Mouse (Mus musculus): ENCODE data around the gene Cdh16. TPM values are rescaled to one million over a fixed set of nuclear protein-coding genes. Genes with fewer than 3 reads are reported as not detected.

Cdh16 gene
- total RNA-seq, 2 experiments from 2014 or later: 2.1 to 83.8 TPM

DNA sequence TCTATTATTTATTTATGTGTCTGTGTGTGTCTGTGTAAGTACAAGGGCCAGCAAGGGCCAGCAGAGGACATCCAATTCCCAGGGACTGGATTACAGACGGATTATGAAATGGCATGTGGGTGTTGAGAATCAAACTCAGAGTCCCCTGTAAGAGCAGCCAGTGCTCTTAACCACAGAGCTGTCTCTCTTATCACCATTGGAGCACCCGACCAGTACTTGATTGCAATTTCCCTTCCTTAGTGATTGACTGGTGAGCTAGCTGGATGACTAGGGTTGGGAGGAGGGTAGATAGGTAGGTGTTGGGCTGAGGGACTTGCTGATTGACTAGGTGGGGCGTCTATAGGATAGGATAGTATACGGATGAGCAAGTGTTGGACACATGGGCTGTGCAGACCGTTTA is 3.4 kb downstream of the Cdh16 start:
- DNase-seq (ENCODE audit: low spot score in 2 of 2): no peak

DNA sequence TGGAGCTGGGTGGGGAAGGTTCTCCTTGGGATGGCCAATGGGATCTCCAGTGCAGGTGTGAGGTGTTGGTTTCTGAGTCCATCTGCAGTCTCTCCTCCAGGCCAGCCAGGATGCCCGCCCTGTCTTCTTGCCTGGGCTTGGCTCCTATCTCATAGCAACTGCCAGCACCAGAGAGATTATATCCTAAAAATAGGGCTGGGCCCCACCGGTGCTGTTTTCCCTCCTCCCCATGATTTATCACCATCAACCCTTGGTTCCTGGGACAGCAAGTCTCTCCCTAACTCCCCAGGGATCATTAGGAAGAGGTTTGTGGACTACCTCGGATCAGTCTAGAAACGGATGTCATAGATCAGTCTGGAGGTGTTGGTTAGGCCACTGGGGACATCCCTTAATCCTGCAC is 11.1 kb downstream of the Cdh16 start:
- DNase-seq (ENCODE audit: low spot score in 2 of 2): no peak

DNA sequence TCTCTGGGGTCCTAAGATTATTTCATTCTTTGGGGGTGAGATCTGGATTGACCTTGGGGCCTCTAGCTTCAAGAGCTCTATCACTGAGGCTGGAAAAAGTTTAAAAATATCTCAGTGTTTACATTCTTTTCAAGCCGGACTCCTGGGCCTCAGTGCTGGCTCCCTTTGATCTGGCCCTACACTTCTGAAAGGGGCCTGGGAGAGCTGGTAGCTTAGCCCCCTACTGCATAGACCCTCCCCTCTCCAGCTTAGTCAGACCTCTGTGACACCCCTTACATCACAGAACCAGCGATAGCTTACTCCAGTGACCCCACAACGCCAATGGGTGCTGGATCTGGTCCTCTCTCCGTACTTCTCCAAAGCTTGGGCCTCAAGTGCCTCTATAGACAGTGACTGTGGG is 12.6 kb downstream of the Cdh16 start:
- no peak for DNase-seq (ENCODE audit: low spot score in 2 of 2)

DNA sequence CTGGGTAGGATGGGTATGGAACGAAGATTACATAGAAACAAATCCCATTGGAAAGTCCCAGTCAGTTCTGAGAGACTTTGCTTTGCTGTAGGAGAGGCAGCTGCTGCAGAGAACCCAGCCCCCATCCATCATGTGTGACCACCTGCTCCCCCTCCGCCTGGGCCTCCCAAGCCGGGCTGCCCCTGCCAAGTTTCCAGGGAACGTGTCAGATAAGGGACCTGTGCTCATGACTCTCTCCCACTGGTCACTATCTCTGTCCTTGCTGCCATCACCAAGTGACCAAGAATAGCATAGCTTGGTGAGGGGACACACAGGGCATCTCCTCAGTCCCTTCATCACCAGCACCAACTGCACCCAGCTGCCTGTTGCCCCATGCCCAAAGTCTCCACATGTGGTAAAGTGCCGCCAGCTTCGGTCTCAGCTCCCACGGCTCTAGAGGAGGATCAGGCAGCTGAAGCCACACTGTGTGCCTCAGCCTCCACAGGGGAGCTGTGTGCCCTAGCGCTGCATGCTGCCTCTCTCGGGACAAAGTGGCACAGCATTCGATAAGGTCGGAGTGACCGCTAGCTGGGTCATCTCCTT is 13.9 kb downstream of the Cdh16 start:
- no peak for DNase-seq (ENCODE audit: low spot score in 2 of 2)

- no peak for DNase-seq (ENCODE audit: low spot score in 2 of 2)
Measured at GRCm38 (mm10) chr8:104609222-104609621, 15.0 kb downstream of the Cdh16 start.

GRCm38 (mm10) chr8:104607944-104608343 is 16.3 kb downstream of the Cdh16 start:
- DNase-seq (ENCODE audit: low spot score in 2 of 2): no peak

GRCm38 (mm10) chr8:104606329-104606728 is 17.9 kb downstream of the Cdh16 start:
- DNase-seq (ENCODE audit: low spot score in 2 of 2): no peak

DNA sequence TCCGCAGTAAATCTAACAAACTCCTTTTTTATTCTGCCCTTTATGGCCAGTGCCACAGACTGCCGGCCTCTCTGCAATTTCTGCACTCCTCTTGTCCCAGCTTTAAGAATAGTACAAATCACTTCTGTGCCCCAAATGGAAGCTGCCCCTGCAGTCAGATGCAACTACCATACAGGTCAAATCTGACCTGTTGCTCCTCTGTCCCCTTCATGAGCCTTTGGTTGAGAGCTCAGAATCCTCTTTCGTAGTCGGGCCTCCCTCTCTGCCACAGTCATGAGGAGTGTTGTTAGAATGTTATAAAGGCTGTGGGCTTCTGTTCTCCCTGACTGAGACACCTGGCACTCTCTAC is 21.0 kb downstream of the Cdh16 start:
- DNase-seq (ENCODE audit: low spot score in 2 of 2): no peak

DNA sequence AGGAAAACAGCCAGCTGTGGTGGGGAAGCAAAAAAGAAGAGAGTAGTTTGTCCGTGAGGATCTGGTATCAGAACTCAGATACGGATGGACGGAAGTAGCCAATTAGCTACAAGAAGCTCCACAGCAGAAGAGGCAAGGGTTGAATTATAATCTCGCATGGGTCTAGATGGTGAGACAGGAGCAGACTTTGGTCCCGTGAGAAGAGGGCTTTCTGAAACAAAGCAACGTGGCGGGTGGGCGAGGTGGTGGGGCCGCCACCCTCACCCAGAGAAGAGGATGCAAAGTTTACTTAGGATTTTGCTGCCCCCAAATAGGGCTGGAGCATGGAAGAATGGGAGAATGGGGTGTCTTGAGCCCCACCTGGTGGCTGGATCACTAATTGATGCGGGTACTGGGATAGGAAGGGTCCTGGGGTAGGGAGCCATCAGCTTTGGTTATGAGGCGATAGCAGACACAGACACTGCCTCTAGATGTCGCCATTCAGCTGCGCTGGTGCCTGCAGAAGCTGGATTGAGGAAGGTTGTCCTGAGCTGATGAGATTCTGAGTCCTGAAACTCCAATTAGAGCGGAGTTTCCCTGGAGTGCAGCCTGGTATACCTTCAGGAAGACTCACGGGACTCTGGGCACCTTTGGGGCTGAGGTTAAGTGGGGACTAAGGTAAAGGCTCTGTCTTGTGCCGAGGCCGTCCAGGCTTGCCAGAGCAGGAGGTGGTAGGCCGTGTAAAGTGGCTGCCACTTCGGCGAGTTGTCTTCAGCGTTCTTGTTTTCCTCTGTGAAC is 21.5 kb downstream of the Cdh16 start:
- peak; percentile 28 to 62 for DNase-seq (ENCODE audit: low spot score in 2 of 2)

GRCm38 (mm10) chr8:104601941-104602371 is 22.2 kb downstream of the Cdh16 start:
- no peak for DNase-seq (ENCODE audit: low spot score in 2 of 2)

DNA sequence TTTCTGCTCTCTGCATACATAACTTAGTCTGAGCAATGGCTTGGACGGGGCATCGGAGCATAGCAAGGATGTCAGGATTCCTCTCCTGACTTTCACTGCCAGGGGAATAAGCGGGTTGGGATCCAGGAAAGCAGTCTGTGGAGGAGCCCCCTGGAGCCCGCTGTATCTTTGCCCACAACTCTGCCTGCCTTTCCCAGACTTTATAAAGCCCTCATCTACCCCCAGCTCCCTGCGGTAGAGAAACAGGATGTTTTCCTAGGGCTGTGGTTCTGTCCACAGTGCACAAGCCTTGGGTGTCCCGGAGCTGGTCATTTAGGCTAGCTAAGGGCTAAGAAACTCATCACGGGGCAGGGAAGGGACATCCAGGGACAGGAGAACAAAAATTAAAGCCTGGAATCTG is 22.8 kb downstream of the Cdh16 start:
- DNase-seq (ENCODE audit: low spot score in 2 of 2): no peak

- DNase-seq (ENCODE audit: low spot score in 2 of 2): no peak
Measured at GRCm38 (mm10) chr8:104598496-104598895, 25.7 kb downstream of the Cdh16 start.

DNA sequence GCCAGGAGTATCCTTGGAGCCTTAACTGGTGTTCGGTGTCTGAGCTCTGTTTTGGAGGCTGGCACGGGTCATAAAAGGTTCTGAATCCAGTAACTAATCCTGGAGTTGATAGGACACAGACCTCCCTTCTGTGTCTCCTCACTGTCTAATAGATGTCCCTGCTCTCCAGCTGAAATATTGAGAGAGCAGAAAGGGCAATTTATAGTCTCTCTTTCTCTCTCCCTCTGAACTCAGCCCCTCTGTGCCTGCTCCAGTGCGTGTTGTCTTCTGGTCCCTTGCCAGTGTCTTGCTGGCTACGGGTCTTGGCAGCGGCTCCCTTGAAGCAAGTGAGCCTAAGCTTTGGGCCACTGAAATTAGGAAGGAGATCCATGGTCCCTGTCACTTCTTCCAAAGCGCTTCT is 26.5 kb downstream of the Cdh16 start:
- no peak for DNase-seq (ENCODE audit: low spot score in 2 of 2)

DNA sequence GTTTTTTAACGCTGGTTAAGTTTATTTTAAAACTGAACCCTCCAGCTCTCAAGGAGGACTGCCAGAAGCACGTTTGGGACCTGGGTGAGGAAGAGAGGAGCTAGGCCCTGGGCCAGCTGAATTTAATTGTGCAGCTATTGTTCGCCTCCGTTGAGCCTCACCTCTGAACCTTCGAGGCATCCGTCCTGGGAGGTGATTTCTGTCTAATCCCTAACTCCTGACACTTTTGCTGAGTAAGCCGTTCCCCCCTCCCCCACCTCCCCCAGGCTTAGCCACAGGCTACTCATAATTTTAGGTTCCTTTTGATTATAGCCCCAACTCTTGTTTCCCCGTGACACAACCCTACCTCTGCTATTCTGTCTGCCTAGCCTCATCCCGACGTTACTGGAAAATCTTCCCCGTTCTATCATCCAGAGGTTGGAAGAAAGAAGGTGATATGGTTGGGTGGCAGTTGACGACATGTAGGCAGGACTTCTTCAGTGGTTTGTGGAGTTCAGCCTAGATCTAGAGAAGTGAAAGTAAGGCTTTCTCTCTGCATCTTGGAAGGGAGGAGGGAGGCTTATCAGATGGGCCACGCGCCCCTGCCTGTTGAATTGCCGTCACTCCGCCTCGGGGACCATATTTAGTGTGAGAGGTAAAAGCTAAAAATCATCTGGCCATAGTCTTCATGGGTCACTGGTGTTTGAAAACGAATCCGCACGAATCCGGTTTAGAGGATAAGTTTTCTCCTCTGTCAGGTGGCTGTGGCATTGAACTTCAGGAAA is 28.2 kb downstream of the Cdh16 start:
- DNase-seq (ENCODE audit: low spot score in 2 of 2): no peak

GRCm38 (mm10) chr8:104594611-104595362 is 29.4 kb downstream of the Cdh16 start:
- no peak for DNase-seq (ENCODE audit: low spot score in 2 of 2)

DNA sequence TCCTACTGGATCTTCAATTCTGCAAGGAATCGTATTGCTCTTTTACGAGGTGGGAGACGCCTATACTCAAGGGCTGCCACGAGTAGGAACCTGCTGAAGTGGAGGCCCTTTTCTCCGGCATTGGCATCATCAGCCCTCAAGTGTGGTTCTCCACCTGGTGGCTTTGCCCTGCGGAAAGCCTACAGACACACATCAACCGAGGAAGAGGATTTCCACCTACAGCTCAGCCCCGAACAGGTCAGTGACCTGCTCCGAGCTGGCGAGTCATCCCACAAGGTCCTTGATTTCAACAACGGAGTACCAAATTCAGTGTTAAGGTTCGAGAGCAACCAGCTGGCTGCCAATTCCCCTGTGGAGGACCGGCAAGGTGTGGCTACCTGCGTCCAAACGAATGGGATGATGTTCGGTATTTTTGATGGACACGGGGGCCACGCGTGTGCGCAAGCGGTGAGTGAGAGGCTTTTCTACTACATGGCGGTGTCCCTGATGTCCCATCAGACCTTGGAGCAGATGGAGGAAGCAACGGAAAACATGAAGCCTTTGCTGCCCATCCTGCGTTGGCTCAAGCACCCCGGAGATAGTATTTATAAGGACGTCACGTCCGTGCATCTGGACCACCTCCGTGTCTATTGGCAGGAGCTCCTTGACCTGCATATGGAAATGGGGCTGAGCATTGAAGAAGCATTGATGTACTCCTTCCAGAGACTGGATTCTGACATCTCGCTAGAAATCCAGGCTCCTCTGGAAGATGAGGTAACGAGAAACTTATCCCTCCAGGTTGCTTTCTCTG is 30.5 kb downstream of the Cdh16 start:
- no peak for DNase-seq (ENCODE audit: low spot score in 2 of 2)

GRCm38 (mm10) chr8:104592566-104592965 is 31.6 kb downstream of the Cdh16 start:
- no peak for DNase-seq (ENCODE audit: low spot score in 2 of 2)

DNA sequence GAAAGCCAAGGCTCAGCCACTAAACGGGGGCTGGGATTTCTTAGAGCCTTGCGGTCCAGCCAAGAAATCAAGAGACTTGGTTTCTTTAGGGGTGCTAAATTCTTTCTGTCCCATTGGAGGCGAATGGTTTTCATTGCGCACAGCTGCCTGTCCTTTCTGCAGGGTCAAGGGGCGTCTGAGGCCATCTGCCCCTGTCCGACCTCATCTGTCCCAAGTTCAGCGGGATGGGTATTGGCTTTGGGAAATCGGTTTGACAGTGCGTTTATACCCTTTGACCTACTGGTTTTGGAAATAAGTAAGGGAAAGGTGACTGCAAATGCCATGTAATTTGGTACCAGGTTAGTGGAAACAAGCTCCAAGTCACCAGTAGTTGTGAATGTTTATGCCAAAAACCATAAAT is 32.3 kb downstream of the Cdh16 start:
- no peak for DNase-seq (ENCODE audit: low spot score in 2 of 2)

DNA sequence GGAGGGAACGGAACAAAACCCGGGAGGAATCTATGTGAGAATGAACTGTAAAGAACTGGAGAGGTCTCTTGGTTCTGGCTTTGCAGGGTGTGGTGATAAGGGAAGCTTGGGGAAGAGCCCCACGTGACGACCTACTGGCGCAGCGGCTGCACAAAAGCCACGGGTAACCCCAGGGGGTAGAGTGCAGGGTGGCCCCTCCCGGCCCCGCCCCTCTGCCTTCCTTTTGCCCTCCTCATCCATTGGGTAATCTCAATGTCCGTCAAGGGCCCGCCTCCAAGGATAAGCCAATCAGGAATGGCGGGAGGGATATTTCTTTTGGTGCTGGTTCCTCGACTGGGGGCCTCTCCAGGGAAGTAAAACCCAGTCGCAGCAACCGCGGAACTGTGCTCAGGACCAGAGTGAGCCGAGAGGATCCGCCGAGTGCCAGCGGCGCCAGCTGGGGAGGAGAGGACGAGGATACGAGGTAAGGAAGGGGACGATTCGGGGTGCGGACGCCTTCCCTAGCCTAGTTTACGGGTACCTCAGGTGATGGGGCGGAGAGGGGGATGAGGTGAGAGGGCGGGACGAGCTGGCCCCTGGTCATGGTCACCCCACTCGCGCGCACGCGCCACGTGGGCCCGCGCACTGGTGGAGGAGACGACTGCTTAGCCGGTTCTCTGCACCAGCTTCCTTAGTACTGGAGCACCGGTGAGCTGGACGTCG is 32.9 kb downstream of the Cdh16 start, which contains the start of gene Pdp2:
Gene Pdp2 (plus strand): TSS at position 319 of the 702 bp plus-strand sequence.
- peak; percentile 64 to 90 for DNase-seq (ENCODE audit: low spot score in 2 of 2)

GRCm38 (mm10) chr8:104590284-104590683 is 33.9 kb downstream of the Cdh16 start:
- no peak for DNase-seq (ENCODE audit: low spot score in 2 of 2)
